Mouse (Mus musculus): ENCODE results near the gene Awat1. TPM values are rescaled to one million over a fixed set of nuclear protein-coding genes. Genes with fewer than 3 reads are reported as not detected.

Awat1 gene
- total and polyA plus RNA-seq, 2 experiments from 2014 or later: not detected

- no peak for TF ChIP-seq CTCF (IDR thresholded peaks at IDR 0.05)
- 0 out of 2 replicates have a peak, but pooled peaks cover 3% of the 10 kb centered on the region for H3K36me3 ChIP-seq (ENCODE audit: insufficient read depth, low read length)
- H3K9ac ChIP-seq (replicated peaks; ENCODE audit: low read length, poor library complexity, severe bottlenecking): peak within 1 kb of the TSS; percentile 52; the same call in 1 of the 2 replicates
- no peaks in the 10 kb centered on the region for H3K9me3 ChIP-seq (ENCODE audit: low read length)
- ATAC-seq (ENCODE audit: low FRiP score): no peak
- peak within 1 kb of the TSS; percentile 48 for H3K4me3 ChIP-seq (ENCODE audit: low read depth, low read length)
- no peaks in the 10 kb centered on the region for H3K4me1 ChIP-seq (ENCODE audit: insufficient read depth, low read length)
- peak within 1 kb of the TSS; percentile 43; the same call in 1 of the 2 replicates for H3K27ac ChIP-seq (ENCODE audit: low read depth, low read length)
- WGBS: 13% methylated on average over 3 of the region's 3 CpGs
- H3K27me3 ChIP-seq (ENCODE audit: insufficient read depth, low read length): no peaks in the 10 kb centered on the region
- peak within 1 kb of the TSS; percentile 87 for H3K4me2 ChIP-seq (ENCODE audit: low read depth, low read length, poor library complexity, severe bottlenecking)
- DNase-seq (ENCODE audit: low spot score): no peak
Observed at GRCm38 (mm10) chrX:100625546-100625801, 53.4 kb downstream of the Awat1 start, which contains the start of gene Kif4. Kif4 (plus strand) TSS chrX:100625737.

GRCm38 (mm10) chrX:100625802-100626793 is 54.0 kb downstream of the Awat1 start, which contains the start of gene Pdzd11:
Pdzd11 (minus strand) TSS chrX:100626568.
- TF ChIP-seq CTCF (IDR thresholded peaks at IDR 0.05): no peak
- Histone ChIP-seq H3K4me2 (ENCODE audit: low read depth, low read length, poor library complexity, severe bottlenecking) (peak within 1 kb of the TSS; percentile 87), H3K4me1 (ENCODE audit: insufficient read depth, low read length) (no peaks in the 10 kb centered on the region), H3K9me3 (ENCODE audit: low read length) (no peaks in the 10 kb centered on the region), H3K9ac (replicated peaks; ENCODE audit: low read length, poor library complexity, severe bottlenecking) (peak within 1 kb of the TSS; percentile 52; the same call in 1 of the 2 replicates), H3K27me3 (ENCODE audit: insufficient read depth, low read length) (no peaks in the 10 kb centered on the region), H3K36me3 (ENCODE audit: insufficient read depth, low read length) (0 out of 2 replicates have a peak, but pooled peaks cover 3% of the 10 kb centered on the region), H3K4me3 (ENCODE audit: low read depth, low read length) (peak within 1 kb of the TSS; percentile 48), H3K27ac (ENCODE audit: low read depth, low read length) (peak within 1 kb of the TSS; percentile 43; the same call in 1 of the 2 replicates)
- 22% methylated on average over 62 of the region's 62 CpGs for WGBS
- ATAC-seq (ENCODE audit: low FRiP score) (peak; percentile 100), DNase-seq (ENCODE audit: low spot score) (peak; percentile 97)

Other genes with a start within 250 kb of the Awat1 start
- not detected in 2 replicates for gene Otud6a, start 143.2 kb upstream of the Awat1 start, total RNA-seq (2014; rRNA removed)
- gene Otud6a, start 143.2 kb upstream of the Awat1 start, polyA plus RNA-seq (2015; fragmentation: Nextera tagmentation; extraction: Ambion mirVana): not detected in 2 replicates
- gene Awat2, start 129.5 kb upstream of the Awat1 start, total RNA-seq (2014; rRNA removed): not detected in 2 replicates
- gene Awat2, start 129.5 kb upstream of the Awat1 start, polyA plus RNA-seq (2015; fragmentation: Nextera tagmentation; extraction: Ambion mirVana): 0.10 TPM in 1 of 2 replicates, not detected in the other
- 35.3 and 39.6 TPM in 2 replicates for gene Igbp1, start 78.0 kb upstream of the Awat1 start, total RNA-seq (2014; rRNA removed)
- gene Igbp1, start 78.0 kb upstream of the Awat1 start, polyA plus RNA-seq (2015; fragmentation: Nextera tagmentation; extraction: Ambion mirVana): 26.0 TPM in 2 replicates
- not detected in 2 replicates for gene Dgat2l6, start 47.4 kb upstream of the Awat1 start, total RNA-seq (2014; rRNA removed)
- gene Dgat2l6, start 47.4 kb upstream of the Awat1 start, polyA plus RNA-seq (2015; fragmentation: Nextera tagmentation; extraction: Ambion mirVana): not detected in 2 replicates
- gene P2ry4, start 22.6 kb downstream of the Awat1 start, total RNA-seq (2014; rRNA removed): 0.11 TPM in 1 of 2 replicates, not detected in the other
- gene P2ry4, start 22.6 kb downstream of the Awat1 start, polyA plus RNA-seq (2015; fragmentation: Nextera tagmentation; extraction: Ambion mirVana): not detected in 2 replicates
- gene Arr3, start 33.2 kb downstream of the Awat1 start, total RNA-seq (2014; rRNA removed): not detected in 2 replicates
- gene Arr3, start 33.2 kb downstream of the Awat1 start, polyA plus RNA-seq (2015; fragmentation: Nextera tagmentation; extraction: Ambion mirVana): 0.15 and 0.20 TPM in 2 replicates
- 2.1 and 3.9 TPM in 2 replicates for gene Kif4, start 53.5 kb downstream of the Awat1 start, total RNA-seq (2014; rRNA removed)
- 1.3 and 1.6 TPM in 2 replicates for gene Kif4, start 53.5 kb downstream of the Awat1 start, polyA plus RNA-seq (2015; fragmentation: Nextera tagmentation; extraction: Ambion mirVana)
- 25.3 and 27.7 TPM in 2 replicates for gene Pdzd11, start 54.3 kb downstream of the Awat1 start, total RNA-seq (2014; rRNA removed)
- 68.9 and 76.1 TPM in 2 replicates for gene Pdzd11, start 54.3 kb downstream of the Awat1 start, polyA plus RNA-seq (2015; fragmentation: Nextera tagmentation; extraction: Ambion mirVana)
- 37.4 and 42.5 TPM in 2 replicates for gene Gdpd2, start 157.6 kb downstream of the Awat1 start, total RNA-seq (2014; rRNA removed)
- gene Gdpd2, start 157.6 kb downstream of the Awat1 start, polyA plus RNA-seq (2015; fragmentation: Nextera tagmentation; extraction: Ambion mirVana): 43.8 and 47.7 TPM in 2 replicates
- 37.1 and 44.9 TPM in 2 replicates for gene Dlg3, start 195.5 kb downstream of the Awat1 start, total RNA-seq (2014; rRNA removed)
- gene Dlg3, start 195.5 kb downstream of the Awat1 start, polyA plus RNA-seq (2015; fragmentation: Nextera tagmentation; extraction: Ambion mirVana): 2.9 and 3.5 TPM in 2 replicates